Mouse (Mus musculus) neural tube, embryonic 15.5 days (tissue): Measurements from ENCODE around the gene Otx2. TPM values are rescaled to one million over a fixed set of nuclear protein-coding genes. Genes with fewer than 3 reads are reported as not detected.

Source experiments
- ATAC-seq: fragments of 200-750 bp; cut with Nextera tagmentation; 2 replicates; pipeline ENCODE4 v1.8.0; 2017; ENCODE audit warnings: mild to moderate bottlenecking, moderate TSS enrichment, moderate library complexity; ENCODE audit not compliant: low FRiP score
- H3K27ac ChIP-seq: fragments of 300-500 bp; sonication (generic); replicated peaks from 2 replicates; pipeline ENCODE4 v1.5.1; 2015; ENCODE audit warnings: mild to moderate bottlenecking, inconsistent platforms
- H3K27me3 ChIP-seq: fragments of 300-500 bp; sonication (generic); replicated peaks from 2 replicates; pipeline ENCODE4 v1.6.1; 2015; ENCODE audit warnings: inconsistent platforms
- H3K36me3 ChIP-seq: fragments of 300-500 bp; sonication (generic); 2 replicates; pipeline ENCODE4 v1.6.1; 2015; ENCODE audit warnings: inconsistent platforms
- H3K4me1 ChIP-seq: fragments of 300-500 bp; sonication (generic); 2 replicates; pipeline ENCODE4 v1.6.1; 2015; ENCODE audit warnings: inconsistent platforms
- H3K4me2 ChIP-seq: fragments of 300-500 bp; sonication (generic); 2 replicates; pipeline ENCODE4 v1.6.1; 2015; ENCODE audit warnings: inconsistent platforms, mild to moderate bottlenecking, moderate library complexity
- H3K4me3 ChIP-seq: fragments of 300-500 bp; sonication (generic); replicated peaks from 2 replicates; pipeline ENCODE4 v1.5.1; 2015; ENCODE audit warnings: mild to moderate bottlenecking, inconsistent platforms
- H3K9ac ChIP-seq: fragments of 300-500 bp; sonication (generic); replicated peaks from 2 replicates; pipeline ENCODE4 v1.6.1; 2015; ENCODE audit warnings: mild to moderate bottlenecking, inconsistent platforms
- H3K9me3 ChIP-seq: fragments of 300-500 bp; sonication (generic); replicated peaks from 2 replicates; pipeline ENCODE4 v1.6.1; 2016; ENCODE audit warnings: inconsistent platforms
- WGBS: fragments of 180-500 bp; shearing (Covaris S2); methylation state at CpG from one replicate; pipeline ENCODE4 v1.1.7; 2015; ENCODE audit warnings: mixed read lengths; 5-methylcytosine and 5-hydroxymethylcytosine counted together
- polyA plus RNA-seq: library from polyadenylated mRNA; unstranded; fragments of >200 nt; fragmentation: Nextera tagmentation; extraction: Ambion mirVana; gene quantifications from 2 replicates; pipeline ENCODE4 v1.2.1, GENCODE M21; 2015

Gene Otx2
- polyA plus RNA-seq, 1 experiment from 2014 or later, result 0.14 TPM

DNA sequence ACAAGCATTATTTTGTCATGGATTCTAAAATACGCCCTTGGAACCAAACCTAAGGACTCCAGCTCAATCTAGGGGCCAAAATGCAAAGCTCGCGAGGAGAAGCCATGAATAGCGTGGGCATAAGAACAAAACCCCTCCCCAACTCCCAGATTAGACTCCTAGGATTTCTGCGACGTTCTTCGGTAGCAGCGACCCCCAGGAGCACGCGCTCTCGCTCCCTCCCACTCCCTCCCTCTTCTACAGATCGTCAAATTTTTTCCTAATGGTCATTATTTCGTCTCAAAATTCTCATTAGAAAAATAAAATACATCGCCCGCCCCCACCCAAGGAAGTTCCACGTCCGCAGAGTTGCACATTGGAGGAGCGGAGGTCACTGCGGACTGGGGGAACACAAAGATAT lies 6.8 kb downstream of the Otx2 start:
- under 1% methylated on average over 19 of the region's 19 CpGs for WGBS
- H3K4me1 ChIP-seq, result 0 out of 2 replicates have a peak, but pooled peaks cover 2% of the 10 kb centered on the region
- no peaks in the 10 kb centered on the region for H3K9me3 ChIP-seq
- H3K9ac ChIP-seq, result no peak overlapping the region
- H3K4me2 ChIP-seq, result no peak overlapping the region
- no peak overlapping the region for H3K27ac ChIP-seq
- ATAC-seq, result no peak
- H3K36me3 ChIP-seq, result no peaks in the 10 kb centered on the region
- peaks cover 83% of the 10 kb centered on the region for H3K27me3 ChIP-seq
- H3K4me3 ChIP-seq, result no peak overlapping the region

GRCm38 (mm10) chr14:48665816-48666661 lies 7.6 kb downstream of the Otx2 start:
- peak; percentile 12; the same call in 1 of the 2 replicates for ATAC-seq

DNA sequence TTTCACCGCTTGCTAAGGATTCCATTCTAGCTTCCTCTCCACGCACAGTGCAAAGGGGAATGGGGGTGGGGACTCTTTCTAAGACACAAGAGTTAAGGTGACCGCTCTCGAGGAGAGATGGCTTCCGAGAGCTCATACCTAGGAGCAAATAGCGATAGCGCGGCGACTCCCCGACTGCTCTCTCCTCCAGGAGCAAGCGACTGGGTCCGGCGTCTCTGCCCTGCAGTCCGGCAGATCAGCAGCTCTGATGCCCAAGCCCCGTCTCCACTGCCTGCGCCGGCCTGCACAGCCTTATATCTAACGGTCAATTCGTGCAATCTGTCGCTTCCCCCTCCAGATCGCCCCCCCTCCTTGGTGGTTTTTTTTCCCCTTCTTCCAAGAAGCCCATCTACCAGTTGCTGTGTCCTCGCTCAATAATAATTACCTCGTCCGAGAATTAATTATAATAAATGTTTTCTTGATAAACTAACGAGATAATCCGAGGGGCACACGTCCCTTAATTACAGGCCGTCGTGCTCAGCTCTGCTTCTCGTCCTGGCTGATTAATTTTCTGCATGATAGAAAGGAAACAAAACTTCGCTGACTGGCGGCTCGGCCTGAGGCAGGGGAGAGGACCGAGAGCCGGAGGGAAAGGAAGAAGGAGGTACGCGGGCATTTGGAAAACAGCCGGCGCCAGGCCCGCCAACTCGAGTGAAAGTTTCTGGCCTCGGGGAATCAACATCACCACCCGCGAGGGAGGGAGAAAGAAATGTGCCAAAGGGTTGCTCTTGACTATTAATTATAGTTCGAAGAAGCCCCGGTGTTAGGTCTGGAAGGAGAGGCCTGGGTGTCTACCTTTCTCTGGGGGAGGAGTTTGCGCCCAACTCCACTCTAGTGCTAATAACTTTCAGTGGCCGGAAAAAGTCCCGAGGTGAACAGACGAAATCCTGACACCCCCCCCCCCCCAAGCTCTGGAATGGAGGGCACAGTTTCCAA lies 8.5 kb downstream of the Otx2 start:
- no peaks in the 10 kb centered on the region for H3K36me3 ChIP-seq
- H3K4me1 ChIP-seq, result 0 out of 2 replicates have a peak, but pooled peaks cover 2% of the 10 kb centered on the region
- WGBS, result 1% methylated on average over 49 of the region's 50 CpGs
- H3K4me2 ChIP-seq, result no peak overlapping the region
- peak; percentile 29; the same call in 1 of the 2 replicates for ATAC-seq
- no peak overlapping the region for H3K27ac ChIP-seq
- H3K9me3 ChIP-seq, result no peaks in the 10 kb centered on the region
- H3K9ac ChIP-seq, result no peak overlapping the region
- H3K27me3 ChIP-seq, result peaks cover 83% of the 10 kb centered on the region
- H3K4me3 ChIP-seq, result no peak overlapping the region

More at GRCm38 (mm10) chr14:48665816-48666661, 7.6 kb downstream of the Otx2 start:
- Histone ChIP-seq H3K4me1 (0 out of 2 replicates have a peak, but pooled peaks cover 2% of the 10 kb centered on the region), H3K27me3 (peaks cover 83% of the 10 kb centered on the region), H3K36me3 (no peaks in the 10 kb centered on the region), H3K4me2 (no peak overlapping the region), H3K9me3 (no peaks in the 10 kb centered on the region), H3K4me3 (no peak overlapping the region), H3K9ac (no peak overlapping the region), H3K27ac (no peak overlapping the region)
- under 1% methylated on average over 52 of the region's 52 CpGs for WGBS

GRCm38 (mm10) chr14:48664001-48664810 lies 9.4 kb downstream of the Otx2 start:
- Histone ChIP-seq H3K9me3 (no peaks in the 10 kb centered on the region), H3K4me2 (no peak overlapping the region), H3K27ac (no peak overlapping the region), H3K27me3 (peaks cover 84% of the 10 kb centered on the region), H3K36me3 (no peaks in the 10 kb centered on the region), H3K4me1 (0 out of 2 replicates have a peak, but pooled peaks cover 2% of the 10 kb centered on the region), H3K9ac (no peak overlapping the region), H3K4me3 (no peak overlapping the region)
- no peak for ATAC-seq
- WGBS, result 3% methylated on average over 14 of the region's 14 CpGs

GRCm38 (mm10) chr14:48663531-48663930 lies 10.1 kb downstream of the Otx2 start:
- Histone ChIP-seq H3K4me3 (no peak overlapping the region), H3K27me3 (peaks cover 84% of the 10 kb centered on the region), H3K4me2 (no peak overlapping the region), H3K9ac (no peak overlapping the region), H3K9me3 (no peaks in the 10 kb centered on the region), H3K36me3 (no peaks in the 10 kb centered on the region), H3K4me1 (0 out of 2 replicates have a peak, but pooled peaks cover 2% of the 10 kb centered on the region), H3K27ac (no peak overlapping the region)
- WGBS, result 7% methylated on average over 4 of the region's 4 CpGs
- no peak for ATAC-seq

- H3K27ac ChIP-seq, result no peak overlapping the region
- H3K4me3 ChIP-seq, result no peak overlapping the region
- no peaks in the 10 kb centered on the region for H3K9me3 ChIP-seq
- no peak for ATAC-seq
- no peak overlapping the region for H3K9ac ChIP-seq
- no peak overlapping the region for H3K4me2 ChIP-seq
- H3K36me3 ChIP-seq, result no peaks in the 10 kb centered on the region
- 1% methylated on average over 16 of the region's 16 CpGs for WGBS
- 0 out of 2 replicates have a peak, but pooled peaks cover 2% of the 10 kb centered on the region for H3K4me1 ChIP-seq
- peaks cover 84% of the 10 kb centered on the region for H3K27me3 ChIP-seq
These were observed 10.9 kb downstream of the Otx2 start for GRCm38 (mm10) chr14:48662568-48663236.

DNA sequence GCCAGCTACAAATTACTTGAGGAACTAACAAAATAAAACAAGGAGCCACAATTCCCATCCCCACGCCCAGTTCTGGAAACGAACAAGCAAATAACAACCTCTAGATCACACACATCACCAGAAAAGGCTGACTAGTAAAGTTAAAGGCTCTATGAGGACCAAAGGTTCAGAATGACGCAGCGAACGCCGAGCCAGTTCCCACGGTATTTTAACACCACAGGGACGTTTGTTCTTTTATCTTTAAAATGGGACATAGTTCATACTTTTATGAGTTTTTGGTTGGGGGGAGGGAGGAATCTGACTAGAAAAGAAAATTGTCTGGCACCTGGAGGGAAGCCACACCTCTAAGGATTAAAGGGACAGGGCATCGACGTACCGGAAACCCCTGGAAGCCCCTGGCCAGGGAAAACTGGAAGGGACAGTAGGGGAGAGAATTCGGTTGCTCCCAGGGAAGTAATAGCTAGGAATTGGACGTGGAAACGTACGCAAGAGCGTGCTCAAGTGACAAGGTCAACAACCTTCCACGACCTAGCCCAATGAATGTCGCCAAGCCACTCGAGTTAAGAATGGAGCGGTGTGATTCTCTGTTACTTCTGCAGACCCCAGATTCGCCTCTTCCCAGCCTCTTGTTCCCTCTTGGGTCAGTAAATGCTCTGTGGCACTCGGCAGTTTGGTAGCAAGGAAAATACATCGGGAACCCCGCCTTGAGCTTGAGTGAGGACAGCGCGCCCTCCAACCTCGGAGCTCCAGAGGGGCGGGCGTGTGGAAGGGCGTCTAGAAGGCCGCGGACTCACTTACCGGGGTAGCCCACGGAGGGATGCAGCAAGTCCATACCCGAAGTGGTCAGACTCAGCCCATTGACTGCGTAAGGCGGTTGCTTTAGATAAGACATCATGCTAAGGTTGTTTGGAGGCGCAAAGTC lies 11.7 kb downstream of the Otx2 start:
- ATAC-seq, result no peak
- no peak overlapping the region for H3K4me3 ChIP-seq
- H3K36me3 ChIP-seq, result no peaks in the 10 kb centered on the region
- H3K4me1 ChIP-seq, result 0 out of 2 replicates have a peak, but pooled peaks cover 2% of the 10 kb centered on the region
- no peak overlapping the region for H3K9ac ChIP-seq
- 3% methylated on average over 38 of the region's 38 CpGs for WGBS
- H3K4me2 ChIP-seq, result no peak overlapping the region
- no peak overlapping the region for H3K27ac ChIP-seq
- no peaks in the 10 kb centered on the region for H3K9me3 ChIP-seq
- peaks cover 84% of the 10 kb centered on the region for H3K27me3 ChIP-seq

- Histone ChIP-seq H3K36me3 (no peaks in the 10 kb centered on the region), H3K9ac (no peak overlapping the region), H3K27ac (no peak overlapping the region), H3K4me1 (0 out of 2 replicates have a peak, but pooled peaks cover under 1% of the 10 kb centered on the region), H3K4me2 (no peak overlapping the region), H3K9me3 (no peaks in the 10 kb centered on the region), H3K4me3 (no peak overlapping the region), H3K27me3 (peaks cover 84% of the 10 kb centered on the region)
- 6% methylated on average over 8 of the region's 8 CpGs for WGBS
- ATAC-seq, result no peak
These were observed 12.5 kb downstream of the Otx2 start for GRCm38 (mm10) chr14:48661151-48661550.

- Histone ChIP-seq H3K9me3 (no peaks in the 10 kb centered on the region), H3K4me3 (no peak overlapping the region), H3K36me3 (no peaks in the 10 kb centered on the region), H3K4me2 (no peak overlapping the region), H3K4me1 (no peaks in the 10 kb centered on the region), H3K9ac (no peak overlapping the region), H3K27ac (no peak overlapping the region), H3K27me3 (peaks cover 84% of the 10 kb centered on the region)
- no peak for ATAC-seq
- 39% methylated on average over 4 of the region's 4 CpGs for WGBS
These were observed 13.0 kb downstream of the Otx2 start for GRCm38 (mm10) chr14:48660593-48660992.

GRCm38 (mm10) chr14:48659661-48660060 lies 14.0 kb downstream of the Otx2 start:
- no peak overlapping the region for H3K4me3 ChIP-seq
- no peak overlapping the region for H3K4me2 ChIP-seq
- H3K9ac ChIP-seq, result no peak overlapping the region
- H3K27me3 ChIP-seq, result peaks cover 89% of the 10 kb centered on the region
- no peak overlapping the region for H3K27ac ChIP-seq
- H3K4me1 ChIP-seq, result no peaks in the 10 kb centered on the region
- WGBS, result 59% methylated on average over 4 of the region's 4 CpGs
- H3K9me3 ChIP-seq, result no peaks in the 10 kb centered on the region
- no peaks in the 10 kb centered on the region for H3K36me3 ChIP-seq
- no peak for ATAC-seq
